Mouse (Mus musculus): ENCODE data around the gene Tpp2. TPM values are rescaled to one million over a fixed set of nuclear protein-coding genes. Genes with fewer than 3 reads are reported as not detected.
A peak's percentile ranks its signal among the peaks of the same experiment; 100 is the strongest.

Tpp2 gene
- total and polyA plus RNA-seq, 2 experiments from 2014 or later: 33.2 to 46.7 TPM

GRCm38 (mm10) chr1:43898991-43899714, 34.3 kb upstream of the Tpp2 start:
- Histone ChIP-seq H3K27ac (ENCODE audit: low read depth, low read length) (no peak overlapping the region), H3K36me3 (ENCODE audit: insufficient read depth, low read length) (no peaks in the 10 kb centered on the region), H3K9ac (replicated peaks; ENCODE audit: low read length, poor library complexity, severe bottlenecking) (0 out of 2 replicates have a peak overlapping the region, but pooled peaks have one; percentile 30), H3K9me3 (ENCODE audit: low read length) (no peaks in the 10 kb centered on the region), H3K4me3 (ENCODE audit: low read depth, low read length) (peak overlapping the region; percentile 22; the same call in 1 of the 2 replicates), H3K27me3 (ENCODE audit: insufficient read depth, low read length) (no peaks in the 10 kb centered on the region), H3K4me1 (ENCODE audit: insufficient read depth, low read length) (peaks cover 4% of the 10 kb centered on the region; the same call in 1 of the 2 replicates), H3K4me2 (ENCODE audit: low read depth, low read length, poor library complexity, severe bottlenecking) (peak overlapping the region; percentile 52)
- ATAC-seq (ENCODE audit: low FRiP score) (peak; percentile 88), DNase-seq (ENCODE audit: low spot score) (peak; percentile 87)
- 13% methylated on average over 18 of the region's 18 CpGs for WGBS
- peak; percentile 93 for TF ChIP-seq CTCF (IDR thresholded peaks at IDR 0.05)

GRCm38 (mm10) chr1:43902417-43902816, 31.0 kb upstream of the Tpp2 start:
- Histone ChIP-seq H3K36me3 (ENCODE audit: insufficient read depth, low read length) (no peaks in the 10 kb centered on the region), H3K9ac (replicated peaks; ENCODE audit: low read length, poor library complexity, severe bottlenecking) (no peak overlapping the region), H3K4me1 (ENCODE audit: insufficient read depth, low read length) (peaks cover 4% of the 10 kb centered on the region; the same call in 1 of the 2 replicates), H3K9me3 (ENCODE audit: low read length) (no peaks in the 10 kb centered on the region), H3K27me3 (ENCODE audit: insufficient read depth, low read length) (no peaks in the 10 kb centered on the region), H3K27ac (ENCODE audit: low read depth, low read length) (no peak overlapping the region), H3K4me2 (ENCODE audit: low read depth, low read length, poor library complexity, severe bottlenecking) (no peak overlapping the region), H3K4me3 (ENCODE audit: low read depth, low read length) (no peak overlapping the region)
- WGBS: 86% methylated on average over 1 of the region's 1 CpGs
- no peak for TF ChIP-seq CTCF (IDR thresholded peaks at IDR 0.05)
- DNase-seq (ENCODE audit: low spot score) (no peak), ATAC-seq (ENCODE audit: low FRiP score) (no peak)

DNA sequence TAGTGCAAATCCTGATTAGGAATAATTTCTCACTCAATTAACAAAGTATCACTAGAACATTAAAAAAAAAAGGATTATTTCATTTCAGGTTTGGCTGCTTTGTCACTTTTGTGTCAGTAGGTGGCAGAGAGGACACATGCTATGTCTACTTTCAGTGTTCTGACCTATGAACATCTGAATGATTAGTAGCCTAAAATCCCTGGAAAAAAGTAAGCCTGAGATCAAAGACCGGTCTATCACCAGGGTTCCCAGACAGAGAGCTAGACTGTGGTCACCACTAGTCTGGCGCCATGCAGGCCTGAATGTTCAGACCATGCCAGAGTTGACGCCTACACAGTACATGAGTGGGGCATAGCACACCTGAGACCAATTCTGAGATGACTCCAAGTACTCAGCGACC, 30.6 kb upstream of the Tpp2 start:
- Histone ChIP-seq H3K27me3 (ENCODE audit: insufficient read depth, low read length) (no peaks in the 10 kb centered on the region), H3K4me3 (ENCODE audit: low read depth, low read length) (no peak overlapping the region), H3K4me1 (ENCODE audit: insufficient read depth, low read length) (peaks cover 4% of the 10 kb centered on the region; the same call in 1 of the 2 replicates), H3K9me3 (ENCODE audit: low read length) (no peaks in the 10 kb centered on the region), H3K27ac (ENCODE audit: low read depth, low read length) (no peak overlapping the region), H3K4me2 (ENCODE audit: low read depth, low read length, poor library complexity, severe bottlenecking) (no peak overlapping the region), H3K36me3 (ENCODE audit: insufficient read depth, low read length) (no peaks in the 10 kb centered on the region), H3K9ac (replicated peaks; ENCODE audit: low read length, poor library complexity, severe bottlenecking) (no peak overlapping the region)
- ATAC-seq (ENCODE audit: low FRiP score) (0 out of 2 replicates have a peak, but pooled peaks have one; percentile 38), DNase-seq (ENCODE audit: low spot score) (peak; percentile 17)
- peak; percentile 77 for TF ChIP-seq CTCF (IDR thresholded peaks at IDR 0.05)
- WGBS: 71% methylated on average over 4 of the region's 4 CpGs

DNA sequence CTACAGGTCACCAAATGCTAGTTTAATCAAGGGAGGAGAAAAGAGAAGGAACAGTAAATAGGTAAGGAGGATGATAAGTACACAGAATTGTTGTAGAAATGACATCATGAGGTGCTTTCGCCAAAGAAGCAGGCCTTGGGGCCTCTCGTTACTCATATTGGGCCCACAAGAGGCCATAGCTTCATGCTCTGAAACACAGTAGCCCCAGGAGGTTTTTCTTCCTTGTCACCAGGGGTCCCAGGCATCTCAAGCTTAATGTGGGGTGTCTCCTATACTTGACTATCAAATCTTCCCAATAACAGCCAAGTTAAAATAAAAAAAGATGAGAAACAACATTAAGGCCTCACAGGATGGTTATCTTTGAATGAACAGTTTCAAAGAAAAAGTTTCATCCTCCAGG, 18.0 kb upstream of the Tpp2 start:
- Histone ChIP-seq H3K36me3 (ENCODE audit: insufficient read depth, low read length) (no peaks in the 10 kb centered on the region), H3K27ac (ENCODE audit: low read depth, low read length) (no peak overlapping the region), H3K27me3 (ENCODE audit: insufficient read depth, low read length) (no peaks in the 10 kb centered on the region), H3K4me1 (ENCODE audit: insufficient read depth, low read length) (no peaks in the 10 kb centered on the region), H3K9me3 (ENCODE audit: low read length) (no peaks in the 10 kb centered on the region), H3K9ac (replicated peaks; ENCODE audit: low read length, poor library complexity, severe bottlenecking) (no peak overlapping the region), H3K4me2 (ENCODE audit: low read depth, low read length, poor library complexity, severe bottlenecking) (no peak overlapping the region), H3K4me3 (ENCODE audit: low read depth, low read length) (no peak overlapping the region)
- no peak for DNase-seq (ENCODE audit: low spot score)
- TF ChIP-seq CTCF (IDR thresholded peaks at IDR 0.05): no peak
- no peak for ATAC-seq (ENCODE audit: low FRiP score)
- WGBS: 32% methylated on average over 2 of the region's 2 CpGs

GRCm38 (mm10) chr1:43916854-43917253, 16.6 kb upstream of the Tpp2 start:
- H3K4me2 ChIP-seq (ENCODE audit: low read depth, low read length, poor library complexity, severe bottlenecking): no peak overlapping the region
- ATAC-seq (ENCODE audit: low FRiP score) (no peak), DNase-seq (ENCODE audit: low spot score) (no peak)
- H3K4me3 ChIP-seq (ENCODE audit: low read depth, low read length): no peak overlapping the region
- WGBS: 48% methylated on average over 2 of the region's 2 CpGs
- H3K27ac ChIP-seq (ENCODE audit: low read depth, low read length): no peak overlapping the region
- no peaks in the 10 kb centered on the region for H3K4me1 ChIP-seq (ENCODE audit: insufficient read depth, low read length)
- no peaks in the 10 kb centered on the region for H3K9me3 ChIP-seq (ENCODE audit: low read length)
- H3K27me3 ChIP-seq (ENCODE audit: insufficient read depth, low read length): no peaks in the 10 kb centered on the region
- H3K36me3 ChIP-seq (ENCODE audit: insufficient read depth, low read length): no peaks in the 10 kb centered on the region
- TF ChIP-seq CTCF (IDR thresholded peaks at IDR 0.05): no peak
- no peak overlapping the region for H3K9ac ChIP-seq (replicated peaks; ENCODE audit: low read length, poor library complexity, severe bottlenecking)

DNA sequence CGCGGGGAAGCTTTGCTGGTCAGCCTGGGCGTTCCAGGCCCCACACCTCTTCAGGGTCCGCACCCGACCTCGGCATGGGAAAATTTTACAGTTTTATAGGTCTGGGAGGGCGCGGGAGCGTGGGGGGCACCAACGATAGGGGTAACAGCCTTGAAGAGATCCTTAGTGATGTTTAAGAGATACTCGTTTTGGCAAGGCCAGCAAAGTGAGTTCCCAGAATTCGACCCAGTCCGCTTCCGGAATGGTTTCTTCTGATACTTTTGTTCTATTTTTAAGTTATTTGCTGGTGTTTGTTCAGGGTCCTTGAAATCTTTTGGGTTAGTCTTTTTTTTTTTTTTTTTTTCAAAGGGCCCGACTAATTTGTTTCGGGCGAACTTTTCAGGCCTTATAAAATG, 966 bp downstream of the Tpp2 start:
- DNase-seq (ENCODE audit: low spot score) (peak; percentile 5), ATAC-seq (ENCODE audit: low FRiP score) (no peak)
- Histone ChIP-seq H3K36me3 (ENCODE audit: insufficient read depth, low read length) (no peaks in the 10 kb centered on the region), H3K4me3 (ENCODE audit: low read depth, low read length) (peak overlapping the region; percentile 100), H3K4me2 (ENCODE audit: low read depth, low read length, poor library complexity, severe bottlenecking) (peak overlapping the region; percentile 58), H3K27me3 (ENCODE audit: insufficient read depth, low read length) (no peaks in the 10 kb centered on the region), H3K27ac (ENCODE audit: low read depth, low read length) (peak overlapping the region; percentile 91), H3K9me3 (ENCODE audit: low read length) (no peaks in the 10 kb centered on the region), H3K4me1 (ENCODE audit: insufficient read depth, low read length) (peaks cover 9% of the 10 kb centered on the region), H3K9ac (replicated peaks; ENCODE audit: low read length, poor library complexity, severe bottlenecking) (peak overlapping the region; percentile 99)
- WGBS: 3% methylated on average over 17 of the region's 17 CpGs
- no peak for TF ChIP-seq CTCF (IDR thresholded peaks at IDR 0.05)

Measured in midbrain, postnatal 0 days (tissue).